ENCODE assay signal across 22 mouse cellular contexts in the genomic region with DNA sequence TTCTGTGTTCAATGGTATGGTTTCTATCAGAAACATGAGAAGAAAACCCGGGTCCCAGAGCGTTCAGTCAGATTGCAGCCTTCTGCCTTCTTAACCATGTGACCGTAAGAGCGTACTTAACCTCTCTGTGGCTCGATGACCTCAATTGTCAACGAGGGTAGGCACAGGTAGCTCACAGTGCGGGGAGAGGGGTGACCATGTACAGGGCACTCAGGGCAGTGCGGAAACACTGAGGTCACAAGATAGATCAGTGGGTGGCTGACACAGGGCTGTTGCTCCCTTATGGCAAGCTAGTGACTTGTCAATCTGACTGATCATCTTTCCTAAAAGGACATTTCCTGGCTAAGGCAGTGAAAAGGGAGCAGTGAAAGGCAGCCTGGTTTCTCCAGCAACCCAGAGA. TPM values are rescaled to one million over a fixed set of nuclear protein-coding genes. Genes with fewer than 3 reads are reported as not detected.
DNase-seq lines count a peak whose midpoint lies in the region; ATAC-seq lines count a peak whose summit lies in the region.
"Had no signal": no experiment of that assay in that cellular context is flagged by ENCODE, and none has a peak within 500 bp of the region (broad histone marks: within the 10 kb centered on the region; RNA-seq: fewer than 3 reads in every experiment).

No protein-coding gene starts in this region.

- H3K4me3 ChIP-seq in forebrain, embryonic 15.5 days: no peak overlapping the region
- H3K4me3 ChIP-seq in forebrain, embryonic 12.5 days (replicated peaks): no peak overlapping the region
- H3K4me3 ChIP-seq in hindbrain, embryonic 14.5 days (replicated peaks; ENCODE audit: low read length): no peak overlapping the region
- no peak overlapping the region for H3K4me3 ChIP-seq in hindbrain, embryonic 12.5 days
- H3K4me3 ChIP-seq in neural tube, embryonic 13.5 days: no peak overlapping the region
- H3K4me3 ChIP-seq: embryonic facial prominence, embryonic 12.5 days; heart, embryonic 12.5 days; kidney, embryonic 15.5 days; megakaryocyte, embryonic 14.5 days had no signal

- H3K27ac ChIP-seq in forebrain, embryonic 15.5 days (replicated peaks): no peak overlapping the region
- H3K27ac ChIP-seq in forebrain, embryonic 12.5 days: no peak overlapping the region
- no peak overlapping the region for H3K27ac ChIP-seq in hindbrain, embryonic 14.5 days
- H3K27ac ChIP-seq in hindbrain, embryonic 12.5 days: no peak overlapping the region
- H3K27ac ChIP-seq in neural tube, embryonic 13.5 days (replicated peaks): 0 out of 2 replicates have a peak overlapping the region, but pooled peaks have one; percentile 42
- H3K27ac ChIP-seq: embryonic facial prominence, embryonic 12.5 days; kidney, embryonic 15.5 days; liver, embryonic 14.5 days had no signal

- ATAC-seq in forebrain, embryonic 15.5 days (replicated peaks): peak; percentile 48
- no peak for ATAC-seq in forebrain, embryonic 12.5 days (ENCODE audit: low FRiP score)
- peak; percentile 27; the same call in 1 of the 2 replicates for ATAC-seq in hindbrain, embryonic 14.5 days (ENCODE audit: low FRiP score)
- ATAC-seq in hindbrain, embryonic 12.5 days (ENCODE audit: low FRiP score): no peak
- peak; percentile 71 for ATAC-seq in neural tube, embryonic 13.5 days (ENCODE audit: low read depth)
- ATAC-seq: midbrain, embryonic 16.5 days had no signal

- DNase-seq in hindbrain, embryonic 14.5 days (ENCODE audit: low spot score): no peak
- peak; percentile 43 for DNase-seq in R1 (ENCODE audit: low read depth, low spot score)
- no peak for DNase-seq in urinary bladder, postnatal 10 days (ENCODE audit: low spot score)
- DNase-seq: cerebellum, adult 11-12 months; cerebellum, postnatal 14 days; heart, postnatal 14 days; kidney, adult 11 months; kidney, postnatal 36 days; lung, embryonic 14.5 days; lung, postnatal 36 days; right cerebral cortex, postnatal 4 days; thymus, postnatal 14 days had no signal

- WGBS in forebrain, embryonic 15.5 days: 85% methylated on average over 8 of the region's 8 CpGs
- 91% methylated on average over 8 of the region's 8 CpGs for WGBS in forebrain, embryonic 12.5 days
- 65% methylated on average over 8 of the region's 8 CpGs for whole genome bisulfite sequencing in hindbrain, embryonic 14.5 days
- 61% methylated on average over 8 of the region's 8 CpGs for WGBS in hindbrain, embryonic 12.5 days
- WGBS in neural tube, embryonic 13.5 days: 74% methylated on average over 8 of the region's 8 CpGs

- no peaks in the 10 kb centered on the region for H3K27me3 ChIP-seq in forebrain, embryonic 15.5 days
- H3K27me3 ChIP-seq in forebrain, embryonic 12.5 days: no peaks in the 10 kb centered on the region
- H3K27me3 ChIP-seq in hindbrain, embryonic 14.5 days (ENCODE audit: control insufficient read depth, insufficient read depth, low read length): no peaks in the 10 kb centered on the region
- H3K27me3 ChIP-seq in hindbrain, embryonic 12.5 days: no peaks in the 10 kb centered on the region
- no peaks in the 10 kb centered on the region for H3K27me3 ChIP-seq in neural tube, embryonic 13.5 days
- H3K27me3 ChIP-seq: embryonic facial prominence, embryonic 12.5 days; heart, embryonic 12.5 days; kidney, embryonic 15.5 days; megakaryocyte, embryonic 14.5 days had no signal

- H3K4me2 ChIP-seq in forebrain, embryonic 15.5 days (replicated peaks): no peak overlapping the region
- H3K4me2 ChIP-seq in forebrain, embryonic 12.5 days: no peak overlapping the region
- H3K4me2 ChIP-seq in hindbrain, embryonic 14.5 days (replicated peaks): no peak overlapping the region
- H3K4me2 ChIP-seq in hindbrain, embryonic 12.5 days (replicated peaks): no peak overlapping the region
- H3K4me2 ChIP-seq in neural tube, embryonic 13.5 days: no peak overlapping the region
- H3K4me2 ChIP-seq: embryonic facial prominence, embryonic 12.5 days; heart, embryonic 12.5 days; kidney, embryonic 15.5 days; lung, embryonic 14.5 days had no signal

- H3K9ac ChIP-seq in forebrain, embryonic 15.5 days (replicated peaks): no peak overlapping the region
- no peak overlapping the region for H3K9ac ChIP-seq in forebrain, embryonic 12.5 days
- H3K9ac ChIP-seq in hindbrain, embryonic 14.5 days: no peak overlapping the region
- H3K9ac ChIP-seq in hindbrain, embryonic 12.5 days: no peak overlapping the region
- H3K9ac ChIP-seq in neural tube, embryonic 13.5 days: no peak overlapping the region
- H3K9ac ChIP-seq: embryonic facial prominence, embryonic 12.5 days; heart, embryonic 12.5 days; kidney, embryonic 15.5 days; liver, embryonic 14.5 days; lung, embryonic 14.5 days had no signal

- H3K36me3 ChIP-seq in forebrain, embryonic 15.5 days: peaks cover 12% of the 10 kb centered on the region; the same call in 1 of the 2 replicates
- H3K36me3 ChIP-seq in forebrain, embryonic 12.5 days (replicated peaks): peaks cover 35% of the 10 kb centered on the region
- peaks cover 16% of the 10 kb centered on the region; the same call in 1 of the 2 replicates for H3K36me3 ChIP-seq in hindbrain, embryonic 14.5 days (replicated peaks; ENCODE audit: control insufficient read depth, insufficient read depth)
- H3K36me3 ChIP-seq in hindbrain, embryonic 12.5 days: peaks cover 25% of the 10 kb centered on the region
- H3K36me3 ChIP-seq in neural tube, embryonic 13.5 days: peaks cover 47% of the 10 kb centered on the region

- peaks cover 6% of the 10 kb centered on the region for H3K9me3 ChIP-seq in forebrain, embryonic 15.5 days
- H3K9me3 ChIP-seq in forebrain, embryonic 12.5 days: peaks cover 21% of the 10 kb centered on the region
- H3K9me3 ChIP-seq in hindbrain, embryonic 14.5 days (ENCODE audit: control insufficient read depth, low read length): peaks cover 12% of the 10 kb centered on the region
- peaks cover 16% of the 10 kb centered on the region for H3K9me3 ChIP-seq in hindbrain, embryonic 12.5 days (replicated peaks)
- H3K9me3 ChIP-seq in neural tube, embryonic 13.5 days: peaks cover 20% of the 10 kb centered on the region

- no peaks in the 10 kb centered on the region for H3K4me1 ChIP-seq in forebrain, embryonic 15.5 days
- no peaks in the 10 kb centered on the region for H3K4me1 ChIP-seq in forebrain, embryonic 12.5 days
- no peaks in the 10 kb centered on the region for H3K4me1 ChIP-seq in hindbrain, embryonic 14.5 days (replicated peaks; ENCODE audit: control insufficient read depth, insufficient read depth, low read length)
- no peaks in the 10 kb centered on the region for H3K4me1 ChIP-seq in hindbrain, embryonic 12.5 days
- no peaks in the 10 kb centered on the region for H3K4me1 ChIP-seq in neural tube, embryonic 13.5 days (replicated peaks)
- H3K4me1 ChIP-seq: embryonic facial prominence, embryonic 12.5 days; heart, embryonic 12.5 days; kidney, embryonic 15.5 days had no signal

RNA-seq across cellular contexts. Expression of a gene that starts 58.5 kb away (rescaled TPM):
- 71.8 and 75.5 TPM in 2 replicates for polyA plus RNA-seq in forebrain, embryonic 15.5 days (2015; fragmentation: Nextera tagmentation; extraction: Ambion mirVana)
- 75.8 and 79.0 TPM in 2 replicates for polyA plus RNA-seq in forebrain, embryonic 12.5 days (2016; fragmentation: Nextera tagmentation; extraction: Ambion mirVana)
- polyA plus RNA-seq in hindbrain, embryonic 14.5 days (2014; fragmentation: Nextera tagmentation; extraction: Ambion mirVana): 81.7 and 86.8 TPM in 2 replicates
- 74.7 and 76.9 TPM in 2 replicates for polyA plus RNA-seq in hindbrain, embryonic 12.5 days (2016; fragmentation: Nextera tagmentation; extraction: Ambion mirVana)
- 65.5 and 71.7 TPM in 2 replicates for polyA plus RNA-seq in neural tube, embryonic 13.5 days (2015; fragmentation: Nextera tagmentation; extraction: Ambion mirVana)

Comparison
In these comparisons a context has a peak if more than half of its experiments do, and no peak if none do; other contexts are left out.
1. ATAC-seq: peak in forebrain, embryonic 15.5 days (single experiment), hindbrain, embryonic 14.5 days (single experiment) and neural tube, embryonic 13.5 days (single experiment); none in forebrain, embryonic 12.5 days (single experiment) and hindbrain, embryonic 12.5 days (single experiment).